Mouse (Mus musculus): ENCODE measurements around the gene Lrba. TPM values are rescaled to one million over a fixed set of nuclear protein-coding genes. Genes with fewer than 3 reads are reported as not detected.

Lrba gene
- polyA plus RNA-seq, 1 experiment from 2014 or later, result 1.8 TPM

DNA sequence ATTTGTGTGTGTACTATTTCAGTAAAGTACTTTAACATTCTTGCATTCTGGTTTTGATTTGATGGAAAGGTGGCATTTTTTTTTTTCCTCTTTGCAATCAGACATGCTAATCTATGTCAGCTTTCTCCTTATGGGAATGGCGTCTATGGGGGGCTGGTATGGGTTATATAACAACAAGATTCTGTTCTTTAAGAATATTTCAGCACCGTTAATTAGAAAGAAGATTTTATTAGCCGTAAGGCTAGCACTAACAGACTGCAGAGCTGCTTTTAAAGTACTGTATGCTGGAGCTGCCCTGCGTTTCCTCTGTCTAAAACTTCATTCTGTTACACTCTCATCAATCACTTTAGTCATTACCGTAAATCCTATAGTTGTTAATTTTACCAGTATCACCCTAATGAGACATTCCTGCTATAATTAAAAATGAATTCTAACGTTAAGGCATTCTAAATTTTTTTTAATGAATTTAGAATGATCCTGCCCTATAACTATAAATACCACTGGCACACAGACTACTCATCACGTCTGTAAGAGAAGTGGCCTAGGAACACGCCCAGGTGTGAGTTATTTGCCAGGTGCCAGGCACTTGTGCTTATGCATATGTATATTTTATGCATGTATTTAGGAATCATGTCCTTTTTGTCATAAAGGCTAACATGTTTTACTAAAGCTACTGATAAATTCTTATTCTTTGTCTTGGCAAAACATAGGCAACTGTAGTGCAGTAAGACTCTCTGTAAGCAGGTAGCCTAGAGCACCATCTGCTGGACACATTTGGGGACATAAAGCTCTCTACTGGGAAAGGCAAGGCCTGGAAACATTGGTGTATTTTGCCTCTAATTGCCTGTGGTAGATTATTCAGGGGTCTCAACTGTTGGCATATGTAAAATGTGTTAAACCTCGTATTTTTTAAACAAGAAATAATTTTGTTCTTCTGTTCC, 536.9 kb downstream of the Lrba start:
- no peak overlapping the region for H3K9ac ChIP-seq
- no peaks in the 10 kb centered on the region for H3K36me3 ChIP-seq
- H3K27ac ChIP-seq, result no peak overlapping the region
- H3K27me3 ChIP-seq, result no peaks in the 10 kb centered on the region
- WGBS, result 65% methylated on average over 9 of the region's 9 CpGs
- ATAC-seq (replicated peaks; ENCODE audit: insufficient number of reproducible peaks, insufficient read depth, low FRiP score, low read depth), result no peak
- H3K9me3 ChIP-seq (replicated peaks), result no peaks in the 10 kb centered on the region
- no peak overlapping the region for H3K4me2 ChIP-seq
- no peaks in the 10 kb centered on the region for H3K4me1 ChIP-seq (replicated peaks)
- H3K4me3 ChIP-seq, result no peak overlapping the region

DNA sequence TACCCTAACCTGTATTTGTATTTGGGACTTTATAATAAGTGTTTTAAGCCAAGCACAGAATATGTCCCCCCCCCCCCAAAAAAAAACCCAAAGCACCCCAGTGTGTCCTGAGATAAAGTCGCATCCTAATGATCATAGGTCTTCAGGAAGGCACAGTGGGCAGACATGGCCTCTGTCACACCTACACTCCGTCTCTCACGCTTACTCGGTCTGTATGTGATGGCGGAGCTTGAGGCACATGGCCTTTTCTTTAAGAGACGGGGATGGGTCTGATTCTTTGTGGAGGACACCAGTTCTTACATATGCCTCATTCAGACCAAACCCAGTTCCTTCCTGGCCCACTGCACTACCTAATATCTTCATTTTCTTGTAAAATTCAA, 537.5 kb downstream of the Lrba start:
- Histone ChIP-seq H3K4me1 (replicated peaks) (no peaks in the 10 kb centered on the region), H3K9ac (no peak overlapping the region), H3K4me3 (no peak overlapping the region), H3K36me3 (no peaks in the 10 kb centered on the region), H3K27ac (no peak overlapping the region), H3K27me3 (no peaks in the 10 kb centered on the region), H3K9me3 (replicated peaks) (no peaks in the 10 kb centered on the region), H3K4me2 (no peak overlapping the region)
- 86% methylated on average over 6 of the region's 6 CpGs for WGBS
- no peak for ATAC-seq (replicated peaks; ENCODE audit: insufficient number of reproducible peaks, insufficient read depth, low FRiP score, low read depth)

- H3K9me3 ChIP-seq (replicated peaks), result no peaks in the 10 kb centered on the region
- no peak overlapping the region for H3K27ac ChIP-seq
- H3K9ac ChIP-seq, result no peak overlapping the region
- H3K4me1 ChIP-seq (replicated peaks), result no peaks in the 10 kb centered on the region
- no peaks in the 10 kb centered on the region for H3K27me3 ChIP-seq
- ATAC-seq (replicated peaks; ENCODE audit: insufficient number of reproducible peaks, insufficient read depth, low FRiP score, low read depth), result no peak
- no peak overlapping the region for H3K4me2 ChIP-seq
- WGBS, result 86% methylated on average over 4 of the region's 4 CpGs
- no peak overlapping the region for H3K4me3 ChIP-seq
- H3K36me3 ChIP-seq, result no peaks in the 10 kb centered on the region
Measured at GRCm38 (mm10) chr3:86762456-86762855, 538.0 kb downstream of the Lrba start.

DNA sequence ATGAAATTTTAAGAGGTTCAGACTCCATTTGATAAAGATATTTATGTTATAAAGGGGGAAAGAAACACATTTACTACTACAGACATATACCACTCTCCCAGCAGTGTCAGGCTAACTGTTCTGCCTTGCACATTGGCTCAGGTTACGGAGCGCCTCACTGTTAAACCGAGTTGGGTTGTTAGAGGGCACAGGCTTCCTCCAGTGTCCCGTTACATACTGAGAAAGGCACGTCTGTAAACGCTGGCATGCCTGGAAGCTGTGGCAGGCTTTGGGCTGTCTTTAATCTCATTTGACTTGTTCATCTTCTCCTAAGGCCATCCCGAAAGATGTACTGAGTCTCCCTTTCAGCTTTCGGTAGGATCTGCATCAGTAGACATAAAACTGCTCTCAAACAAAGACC, 544.1 kb downstream of the Lrba start:
- Histone ChIP-seq H3K9ac (no peak overlapping the region), H3K4me3 (no peak overlapping the region), H3K4me1 (replicated peaks) (peaks cover 3% of the 10 kb centered on the region; the same call in 1 of the 2 replicates), H3K9me3 (replicated peaks) (no peaks in the 10 kb centered on the region), H3K27me3 (no peaks in the 10 kb centered on the region), H3K4me2 (no peak overlapping the region), H3K27ac (no peak overlapping the region), H3K36me3 (no peaks in the 10 kb centered on the region)
- 30% methylated on average over 8 of the region's 8 CpGs for WGBS
- no peak for ATAC-seq (replicated peaks; ENCODE audit: insufficient number of reproducible peaks, insufficient read depth, low FRiP score, low read depth)

- Histone ChIP-seq H3K36me3 (no peaks in the 10 kb centered on the region), H3K4me2 (no peak overlapping the region)
- 61% methylated on average over 6 of the region's 6 CpGs for WGBS
Measured at GRCm38 (mm10) chr3:86768969-86769368, 544.5 kb downstream of the Lrba start.

GRCm38 (mm10) chr3:86774566-86775443, 550.3 kb downstream of the Lrba start:
- Histone ChIP-seq H3K27ac (no peak overlapping the region), H3K4me2 (peak overlapping the region; percentile 20; the same call in 1 of the 2 replicates), H3K9ac (no peak overlapping the region), H3K9me3 (replicated peaks) (no peaks in the 10 kb centered on the region), H3K4me3 (no peak overlapping the region), H3K4me1 (replicated peaks) (no peaks in the 10 kb centered on the region; the same call in 1 of the 2 replicates), H3K27me3 (no peaks in the 10 kb centered on the region), H3K36me3 (no peaks in the 10 kb centered on the region)
- ATAC-seq (replicated peaks; ENCODE audit: insufficient number of reproducible peaks, insufficient read depth, low FRiP score, low read depth), result no peak; the same call in 1 of the 2 replicates
- 57% methylated on average over 14 of the region's 14 CpGs for WGBS

More at GRCm38 (mm10) chr3:86768969-86769368, 544.5 kb downstream of the Lrba start:
- Histone ChIP-seq H3K9me3 (replicated peaks) (no peaks in the 10 kb centered on the region), H3K4me3 (no peak overlapping the region), H3K27me3 (no peaks in the 10 kb centered on the region), H3K4me1 (replicated peaks) (peaks cover 3% of the 10 kb centered on the region; the same call in 1 of the 2 replicates), H3K9ac (no peak overlapping the region), H3K27ac (no peak overlapping the region)
- ATAC-seq (replicated peaks; ENCODE audit: insufficient number of reproducible peaks, insufficient read depth, low FRiP score, low read depth), result no peak

DNA sequence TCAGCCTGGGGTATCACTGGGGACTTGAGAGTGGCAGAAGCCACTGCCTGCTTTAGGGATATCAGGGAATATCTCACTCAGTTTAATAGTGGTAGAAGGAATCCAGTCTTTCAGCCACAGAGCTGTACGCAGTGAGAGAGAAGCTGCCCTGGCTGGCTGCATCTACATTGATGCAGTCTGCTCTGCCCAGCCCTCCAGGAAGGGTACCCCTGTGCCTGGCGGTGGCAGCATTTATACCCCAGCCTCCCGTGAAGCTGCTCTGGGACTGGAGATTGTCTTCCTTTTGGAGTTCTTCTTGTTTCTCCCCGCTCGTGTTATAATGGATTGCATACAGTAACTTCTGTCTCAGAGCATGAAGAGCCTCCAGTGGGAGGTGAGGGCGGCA, 551.0 kb downstream of the Lrba start:
- no peak for ATAC-seq (replicated peaks; ENCODE audit: insufficient number of reproducible peaks, insufficient read depth, low FRiP score, low read depth)
- H3K4me2 ChIP-seq, result no peak overlapping the region
- 73% methylated on average over 6 of the region's 6 CpGs for WGBS
- H3K27ac ChIP-seq, result no peak overlapping the region
- no peaks in the 10 kb centered on the region for H3K36me3 ChIP-seq
- no peak overlapping the region for H3K9ac ChIP-seq
- H3K9me3 ChIP-seq (replicated peaks), result no peaks in the 10 kb centered on the region
- no peaks in the 10 kb centered on the region for H3K27me3 ChIP-seq
- H3K4me1 ChIP-seq (replicated peaks), result no peaks in the 10 kb centered on the region; the same call in 1 of the 2 replicates
- no peak overlapping the region for H3K4me3 ChIP-seq

DNA sequence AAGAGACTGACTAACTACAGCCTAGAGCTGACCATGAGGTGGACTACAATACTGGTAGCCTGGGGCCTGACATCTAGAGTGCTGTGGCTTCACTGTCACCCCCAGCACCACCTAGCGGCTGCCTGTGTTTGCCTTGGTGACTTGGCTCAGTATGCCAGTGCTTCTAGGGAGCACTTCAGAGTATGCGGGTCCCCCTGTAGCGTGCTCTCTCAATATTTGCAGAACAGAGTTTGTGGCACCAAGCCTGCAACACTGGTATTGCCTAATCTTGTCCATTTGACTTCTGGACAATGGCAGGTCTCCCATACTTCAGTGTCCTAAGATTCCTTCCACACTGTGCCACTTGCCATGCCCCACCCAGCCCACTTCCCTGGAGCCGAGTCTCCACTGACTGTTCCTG, 555.2 kb downstream of the Lrba start:
- WGBS, result 63% methylated on average over 4 of the region's 4 CpGs
- H3K36me3 ChIP-seq, result no peaks in the 10 kb centered on the region
- H3K4me3 ChIP-seq, result no peak overlapping the region
- ATAC-seq (replicated peaks; ENCODE audit: insufficient number of reproducible peaks, insufficient read depth, low FRiP score, low read depth), result no peak
- H3K27me3 ChIP-seq, result no peaks in the 10 kb centered on the region
- no peaks in the 10 kb centered on the region for H3K9me3 ChIP-seq (replicated peaks)
- no peak overlapping the region for H3K4me2 ChIP-seq
- no peak overlapping the region for H3K9ac ChIP-seq
- H3K27ac ChIP-seq, result no peak overlapping the region
- peaks cover 3% of the 10 kb centered on the region; the same call in 1 of the 2 replicates for H3K4me1 ChIP-seq (replicated peaks)

DNA sequence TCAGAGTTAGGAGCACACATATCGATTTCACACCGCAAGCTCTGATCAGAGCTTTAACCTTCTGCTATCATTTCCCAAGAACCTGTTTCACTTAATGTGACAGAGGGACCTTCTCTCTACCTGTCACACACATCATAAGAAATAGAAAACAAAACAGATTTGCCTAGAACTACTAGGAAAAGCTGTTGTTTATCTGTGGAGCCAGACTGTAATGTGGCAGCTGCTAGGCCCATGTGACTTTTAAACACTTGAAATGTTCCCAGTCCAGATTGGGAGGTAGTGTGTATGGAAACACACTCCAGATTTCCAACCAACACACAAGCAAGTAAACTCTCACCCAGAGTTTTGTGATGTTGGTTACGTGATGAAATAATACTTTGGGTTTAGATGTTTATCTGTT, 559.6 kb downstream of the Lrba start:
- no peak overlapping the region for H3K4me3 ChIP-seq
- no peaks in the 10 kb centered on the region for H3K27me3 ChIP-seq
- ATAC-seq (replicated peaks; ENCODE audit: insufficient number of reproducible peaks, insufficient read depth, low FRiP score, low read depth), result no peak
- no peak overlapping the region for H3K27ac ChIP-seq
- peaks cover 33% of the 10 kb centered on the region for H3K4me1 ChIP-seq (replicated peaks)
- H3K4me2 ChIP-seq, result no peak overlapping the region
- H3K36me3 ChIP-seq, result no peaks in the 10 kb centered on the region
- no peak overlapping the region for H3K9ac ChIP-seq
- WGBS, result 81% methylated on average over 3 of the region's 3 CpGs
- no peaks in the 10 kb centered on the region for H3K9me3 ChIP-seq (replicated peaks)

GRCm38 (mm10) chr3:86784930-86785329, 560.5 kb downstream of the Lrba start:
- H3K4me2 ChIP-seq, result no peak overlapping the region
- H3K9me3 ChIP-seq (replicated peaks), result no peaks in the 10 kb centered on the region
- no peak overlapping the region for H3K27ac ChIP-seq
- no peak overlapping the region for H3K4me3 ChIP-seq
- ATAC-seq (replicated peaks; ENCODE audit: insufficient number of reproducible peaks, insufficient read depth, low FRiP score, low read depth), result no peak
- H3K27me3 ChIP-seq, result no peaks in the 10 kb centered on the region
- H3K9ac ChIP-seq, result no peak overlapping the region
- 62% methylated on average over 11 of the region's 11 CpGs for WGBS
- peaks cover 39% of the 10 kb centered on the region for H3K4me1 ChIP-seq (replicated peaks)
- no peaks in the 10 kb centered on the region for H3K36me3 ChIP-seq

DNA sequence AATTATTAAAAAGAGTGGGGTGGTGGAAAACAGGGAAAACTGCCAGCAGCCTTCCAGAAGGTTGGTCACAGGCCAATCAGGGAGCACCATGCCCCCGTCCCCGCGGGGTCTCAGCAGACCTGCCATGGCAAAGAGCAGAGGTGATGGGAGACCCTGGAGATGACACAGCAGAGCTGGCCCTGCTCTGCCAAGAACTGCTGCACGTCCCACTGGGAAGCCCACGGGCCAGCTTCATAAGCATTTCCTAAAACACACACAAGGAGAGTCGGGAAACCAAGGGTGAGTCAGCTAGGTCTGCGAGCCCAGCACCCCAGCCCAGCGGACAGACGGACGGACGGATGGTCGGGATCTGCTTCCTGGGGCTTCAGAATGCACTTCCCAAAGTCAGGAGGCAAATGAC, 561.8 kb downstream of the Lrba start:
- no peaks in the 10 kb centered on the region for H3K27me3 ChIP-seq
- no peak overlapping the region for H3K4me2 ChIP-seq
- WGBS, result 75% methylated on average over 12 of the region's 12 CpGs
- H3K4me1 ChIP-seq (replicated peaks), result peaks cover 39% of the 10 kb centered on the region
- no peak overlapping the region for H3K9ac ChIP-seq
- peak overlapping the region; percentile 72 for H3K27ac ChIP-seq
- H3K36me3 ChIP-seq, result no peaks in the 10 kb centered on the region
- H3K9me3 ChIP-seq (replicated peaks), result no peaks in the 10 kb centered on the region
- no peak overlapping the region for H3K4me3 ChIP-seq
- ATAC-seq (replicated peaks; ENCODE audit: insufficient number of reproducible peaks, insufficient read depth, low FRiP score, low read depth), result no peak

All from heart, embryonic 15.5 days (tissue).